Mouse (Mus musculus): ENCODE results near the gene Rrp36.
A peak's percentile ranks its signal among the peaks of the same experiment; 100 is the strongest.

Rrp36 gene

GRCm38 (mm10) chr17:46685913-46686312 lies 11.8 kb upstream of the Rrp36 start:
- no peak for DNase-seq (ENCODE audit: low spot score)

DNA sequence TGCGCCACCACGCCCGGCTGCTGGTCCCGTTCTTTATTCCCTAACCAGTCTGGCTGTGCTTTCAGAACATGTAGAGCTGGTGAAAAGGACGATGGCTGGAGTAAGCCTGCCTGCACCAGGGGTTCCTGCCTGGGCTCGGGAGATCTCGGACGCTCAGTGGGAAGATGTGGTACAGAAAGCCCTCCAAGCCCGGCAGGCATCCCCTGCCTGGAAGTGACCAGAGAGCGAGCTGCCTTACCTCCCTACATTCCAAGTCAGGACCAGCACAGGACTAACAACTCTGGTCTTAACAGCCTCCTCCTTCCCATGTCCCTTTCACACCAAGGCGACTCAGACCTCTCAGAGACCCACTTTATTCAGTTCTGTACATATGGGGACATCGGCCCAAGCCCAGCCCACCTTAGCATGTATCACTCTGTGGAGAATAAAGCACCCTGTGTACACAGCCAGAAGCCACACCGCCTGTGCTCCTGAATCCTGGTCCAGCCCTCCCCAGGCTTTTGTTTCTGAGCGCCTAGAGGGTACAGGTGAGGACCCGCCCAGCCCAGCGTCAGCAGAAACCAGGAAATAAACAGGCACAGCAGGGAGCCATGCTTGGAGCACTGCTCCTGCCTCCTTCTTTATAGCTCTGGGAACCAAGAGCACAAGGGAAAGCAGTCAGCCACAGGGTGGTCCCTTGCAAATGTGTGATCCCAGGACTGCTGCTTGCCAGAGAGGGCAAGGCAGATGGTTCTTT lies 8.7 kb upstream of the Rrp36 start:
- no peak for DNase-seq (ENCODE audit: low spot score)

DNA sequence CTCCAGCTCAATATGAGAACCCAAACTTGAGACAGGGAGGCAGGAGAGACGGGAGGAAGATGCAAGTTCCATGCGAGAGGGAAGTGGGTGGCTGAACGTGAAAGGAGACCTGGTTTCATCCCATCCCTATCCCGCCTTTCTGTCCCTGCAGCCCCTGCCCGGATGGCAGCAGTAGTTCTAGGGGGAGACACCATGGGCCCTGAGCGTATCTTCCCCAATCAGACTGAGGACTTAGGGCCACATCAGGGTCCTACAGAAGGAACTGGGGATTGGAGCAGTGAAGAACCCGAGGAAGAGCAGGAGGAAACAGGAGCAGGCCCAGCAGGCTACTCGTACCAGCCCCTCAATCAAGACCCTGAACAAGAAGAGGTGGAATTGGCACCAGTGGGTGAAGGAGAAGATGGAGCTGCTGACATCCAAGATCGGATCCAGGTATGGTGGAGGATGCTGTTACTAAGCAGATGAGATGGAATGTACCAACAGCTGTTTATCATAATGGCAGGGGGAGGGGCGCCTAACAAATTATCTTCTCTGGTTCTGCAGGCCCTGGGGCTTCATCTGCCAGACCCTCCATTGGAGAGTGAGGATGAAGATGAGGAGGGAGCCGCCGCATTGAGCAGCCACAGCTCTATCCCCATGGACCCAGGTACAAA lies 7.4 kb upstream of the Rrp36 start:
- no peak for DNase-seq (ENCODE audit: low spot score)

DNA sequence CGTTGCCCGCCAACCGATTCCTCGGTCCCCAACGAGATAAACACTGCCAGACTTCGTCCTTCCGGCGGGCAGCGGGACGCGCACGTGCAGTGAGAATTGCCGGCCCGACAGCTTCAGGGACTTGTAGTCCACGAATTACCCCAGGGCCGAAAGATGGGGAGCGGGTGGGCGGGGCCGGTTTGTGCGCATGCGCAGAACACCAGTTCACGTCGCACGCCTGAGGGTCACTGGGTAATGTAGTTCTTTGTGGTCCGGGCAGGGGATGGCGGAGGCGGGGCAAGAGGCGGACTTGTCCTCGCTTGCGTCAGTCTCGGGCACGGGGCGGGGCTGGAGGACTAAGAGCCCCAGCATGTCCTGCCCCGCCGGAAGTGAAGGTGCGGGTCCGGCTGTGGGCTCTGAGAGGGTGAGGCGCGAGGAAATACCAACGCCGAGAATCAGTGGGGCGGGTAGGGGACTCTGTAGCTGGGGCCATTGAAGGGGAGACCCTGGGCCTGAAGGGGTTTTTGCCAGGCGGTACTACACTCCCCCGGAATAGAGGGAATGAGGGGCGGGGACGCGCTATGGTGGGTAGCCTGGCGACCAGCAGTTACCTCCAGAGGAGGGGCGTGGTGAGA lies 6.7 kb upstream of the Rrp36 start, which contains the start of gene Klhdc3:
TSS of gene Klhdc3 (minus strand) at position 155 of the 614 bp plus-strand sequence.
- DNase-seq (ENCODE audit: low spot score), result peak; percentile 77

- peak; percentile 75 for DNase-seq (ENCODE audit: low spot score)
These were observed 5.9 kb upstream of the Rrp36 start for GRCm38 (mm10) chr17:46679843-46680759.

DNA sequence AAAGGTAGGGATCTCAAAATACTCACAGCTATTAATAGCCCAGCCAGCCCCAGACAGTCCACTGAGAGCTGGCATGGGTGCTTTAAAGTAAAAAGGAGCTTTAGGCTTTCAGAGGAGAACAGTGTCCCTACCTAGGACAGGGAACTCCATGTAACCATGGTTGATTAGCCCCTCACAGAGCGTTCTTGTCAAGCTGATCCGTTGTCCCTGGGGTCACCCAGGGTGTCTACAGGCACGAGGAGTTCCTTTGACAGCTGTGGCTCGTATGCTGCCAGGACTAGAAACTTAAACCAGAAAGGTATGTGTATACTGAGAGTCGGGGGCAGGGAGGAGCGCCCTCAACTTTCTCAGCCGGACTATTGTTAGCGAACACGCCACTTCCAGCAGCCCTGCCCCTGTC lies 4.8 kb upstream of the Rrp36 start:
- no peak for DNase-seq (ENCODE audit: low spot score)

DNA sequence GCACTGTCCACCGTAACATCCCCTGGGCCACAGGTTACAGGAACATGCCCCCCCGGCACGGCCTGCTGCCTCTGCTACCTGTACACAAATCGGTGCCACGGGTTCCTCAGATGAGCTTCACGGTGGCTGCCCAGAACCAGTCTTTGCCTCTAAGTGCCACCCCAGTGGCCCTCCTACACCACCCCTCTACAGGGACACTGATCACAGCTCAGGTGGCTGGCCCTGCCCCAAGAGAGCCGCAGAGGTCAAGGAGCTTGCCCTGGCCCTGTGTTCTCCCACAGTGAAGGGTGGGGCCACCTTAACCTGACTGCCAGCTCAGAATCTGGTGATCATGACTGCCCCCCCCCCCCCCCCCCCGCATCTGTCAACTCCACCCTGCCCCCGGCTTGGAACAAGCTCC lies 4.3 kb upstream of the Rrp36 start, which contains the start of gene Mea1:
TSS of gene Mea1 (plus strand) at position 378 of the 400 bp plus-strand sequence.
- no peak for DNase-seq (ENCODE audit: low spot score)

DNA sequence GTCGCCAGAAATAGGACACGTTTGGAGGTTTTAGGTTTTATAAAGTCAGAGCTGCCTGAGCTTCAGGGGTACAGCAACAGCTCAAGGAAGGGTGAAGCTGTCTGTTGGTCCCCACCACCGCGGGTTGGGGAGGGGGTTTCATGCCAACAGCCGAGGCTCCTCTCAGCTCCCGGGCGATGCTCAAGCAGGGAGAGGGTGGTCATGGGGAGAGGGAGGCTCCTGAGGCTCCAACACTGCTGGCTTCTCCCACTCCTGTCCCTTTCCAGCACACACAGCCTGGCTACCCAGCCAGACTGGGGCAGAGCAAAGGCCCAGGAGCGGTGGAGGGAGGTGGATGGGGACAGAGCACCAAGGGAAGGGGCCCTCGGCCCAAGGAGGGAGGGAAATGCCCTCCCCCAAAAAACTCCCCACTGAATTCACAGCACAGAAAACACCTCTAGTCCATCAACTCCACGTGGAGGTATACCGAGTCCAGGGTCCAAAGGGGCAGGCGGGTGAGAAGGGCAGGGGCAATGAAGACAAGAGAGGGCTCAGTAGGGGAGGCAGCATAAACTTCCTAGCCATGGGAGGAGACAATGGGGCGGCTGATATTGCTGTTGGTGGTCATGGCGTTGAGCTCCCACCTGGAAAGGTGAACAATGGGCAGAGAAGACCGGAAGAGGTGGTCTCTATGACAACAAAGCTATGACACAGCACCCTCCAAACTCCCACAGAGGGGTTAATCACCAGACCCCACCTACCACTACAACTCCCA lies 555 bp upstream of the Rrp36 start:
- no peak for DNase-seq (ENCODE audit: low spot score)

DNA sequence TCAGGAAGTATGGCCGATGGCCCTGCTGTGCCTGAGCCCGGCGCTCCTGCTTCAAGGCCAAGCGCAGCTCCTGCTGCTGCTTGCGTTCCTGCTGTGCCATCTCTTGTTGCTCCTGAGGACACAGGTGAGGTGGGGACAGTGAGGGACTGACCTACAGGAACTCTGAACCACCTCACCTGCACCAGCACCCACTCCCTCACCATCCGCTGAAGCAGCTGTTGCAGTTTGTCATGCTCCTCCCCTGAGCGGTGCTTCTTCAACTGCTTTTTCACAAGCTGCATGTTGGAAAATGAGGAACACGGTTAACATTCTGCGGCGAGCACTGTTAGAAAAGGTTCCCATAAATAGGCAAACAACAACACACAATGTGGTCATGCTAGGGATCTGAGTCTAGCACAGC lies 4.2 kb downstream of the Rrp36 start:
- no peak for DNase-seq (ENCODE audit: low spot score)

GRCm38 (mm10) chr17:46667712-46668111 lies 6.4 kb downstream of the Rrp36 start:
- no peak for DNase-seq (ENCODE audit: low spot score)

DNA sequence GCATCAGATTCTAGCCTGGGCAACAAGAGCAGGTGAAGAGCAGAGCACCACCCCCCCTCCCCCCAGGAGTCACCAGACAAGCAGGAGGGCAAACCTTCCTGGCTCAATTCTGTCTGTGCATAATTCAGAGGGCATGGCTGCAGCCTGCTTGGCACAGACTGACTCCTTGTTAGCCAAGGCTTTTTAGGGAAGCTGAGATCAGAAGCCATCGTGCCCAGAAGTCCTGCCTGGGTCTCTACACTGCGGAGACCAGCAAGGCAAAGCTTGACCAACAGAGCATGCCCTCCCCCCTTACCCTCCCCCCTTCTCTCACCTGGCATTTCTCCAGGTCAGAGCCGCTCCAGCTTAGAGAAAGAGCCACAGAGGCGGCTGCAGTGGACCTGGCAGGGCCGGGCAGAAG lies 11.4 kb downstream of the Rrp36 start:
- DNase-seq (ENCODE audit: low spot score), result no peak

- DNase-seq (ENCODE audit: low spot score), result no peak
These were observed 12.2 kb downstream of the Rrp36 start for GRCm38 (mm10) chr17:46661981-46662380.

DNA sequence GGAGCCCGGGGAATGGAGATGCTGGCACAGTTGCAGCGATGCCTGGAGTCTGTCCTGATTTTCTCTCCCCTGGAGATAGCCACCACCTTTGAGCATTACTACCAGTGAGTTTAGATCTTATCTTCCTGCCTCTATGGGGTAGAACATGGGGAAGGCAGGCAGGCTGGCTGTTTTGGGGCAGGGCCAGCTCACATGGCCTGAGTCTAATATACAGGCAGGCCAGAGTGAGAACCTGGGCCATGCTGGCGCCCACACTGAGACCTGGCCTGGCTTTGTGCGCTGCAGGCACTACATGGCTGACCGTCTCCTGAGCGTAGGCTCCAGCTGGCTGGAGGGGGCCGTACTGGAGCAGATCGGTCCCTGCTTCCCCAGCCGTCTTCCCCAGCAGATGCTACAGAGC lies 12.8 kb downstream of the Rrp36 start:
- no peak for DNase-seq (ENCODE audit: low spot score)

- no peak for DNase-seq (ENCODE audit: low spot score)
These were observed 18.1 kb downstream of the Rrp36 start for GRCm38 (mm10) chr17:46656054-46656453.

DNA sequence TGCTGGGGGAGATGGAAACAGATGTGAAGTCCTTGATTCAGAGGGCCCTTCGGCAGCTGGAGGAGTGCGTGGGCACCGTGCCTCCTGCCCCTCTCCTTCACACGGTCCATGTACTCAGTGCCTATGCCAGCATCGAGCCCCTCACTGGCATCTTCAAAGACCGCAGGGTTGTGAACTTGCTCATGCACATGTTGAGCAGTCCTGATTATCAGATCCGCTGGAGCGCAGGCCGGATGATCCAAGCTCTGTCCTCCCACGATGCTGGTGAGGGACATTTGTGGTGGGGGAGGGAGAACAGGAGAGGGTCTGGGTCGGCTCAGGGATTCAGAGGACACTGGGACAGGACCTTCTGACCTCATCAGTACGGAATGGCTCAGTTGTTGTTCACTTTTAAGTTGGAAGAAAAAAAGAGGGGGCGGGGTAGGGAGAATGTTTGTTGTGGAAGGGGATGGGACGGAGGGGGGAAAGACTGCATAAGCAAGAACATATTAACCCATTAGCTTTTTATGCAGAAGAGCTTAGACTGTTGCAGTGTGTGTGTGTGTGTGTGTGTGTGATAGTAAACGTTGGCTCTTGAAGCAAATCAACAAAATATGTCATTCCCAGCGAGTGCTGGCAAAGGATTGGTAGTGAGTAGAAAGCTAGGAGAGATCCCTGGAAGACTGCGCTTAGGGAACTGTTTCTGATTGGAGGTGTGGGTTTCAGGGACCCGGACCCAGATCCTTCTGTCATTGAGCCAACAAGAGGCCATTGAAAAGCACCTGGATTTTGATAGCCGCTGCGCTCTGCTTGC lies 22.2 kb downstream of the Rrp36 start:
- no peak for DNase-seq (ENCODE audit: low spot score)

GRCm38 (mm10) chr17:46651292-46651691 lies 22.9 kb downstream of the Rrp36 start:
- no peak for DNase-seq (ENCODE audit: low spot score)

DNA sequence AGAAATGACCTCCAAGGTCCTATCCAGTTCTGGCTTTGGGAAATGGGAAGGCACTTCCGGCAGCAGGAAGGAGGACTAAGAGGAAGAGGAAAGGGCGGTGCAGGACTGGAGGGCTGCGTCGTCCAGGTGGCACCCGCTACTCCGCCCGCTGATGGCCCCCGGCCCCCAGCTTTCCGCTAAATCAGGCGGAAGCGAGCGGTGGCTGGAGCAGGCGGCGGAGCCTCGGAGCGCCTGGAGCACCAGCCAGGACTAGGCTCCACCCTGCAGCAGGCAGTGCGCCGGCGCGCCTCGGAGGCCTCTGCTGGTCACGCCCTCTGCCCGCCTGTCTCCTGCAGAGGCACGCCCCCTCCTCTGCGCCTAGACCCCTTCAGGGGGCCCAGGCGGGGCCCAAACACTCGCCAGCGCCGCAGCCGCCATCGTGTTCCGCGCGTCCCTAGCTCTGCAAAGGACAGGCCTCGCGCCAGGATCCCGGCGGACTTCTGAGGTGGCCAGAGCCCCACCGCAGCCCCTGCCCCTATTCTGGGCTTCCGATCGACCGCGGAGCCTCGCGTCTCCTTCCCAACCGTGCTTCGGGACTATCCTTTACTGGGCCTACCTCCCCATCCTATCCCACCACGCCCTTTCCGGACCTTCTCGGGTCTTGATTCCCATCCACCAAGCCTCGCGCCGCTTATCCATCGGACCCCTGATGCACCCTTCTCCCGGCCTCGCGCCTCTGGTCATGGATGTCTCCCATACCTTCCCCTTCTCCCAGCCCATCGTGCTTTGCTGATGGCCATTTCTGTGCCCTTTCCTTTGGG lies 23.7 kb downstream of the Rrp36 start, which contains the start of gene Cul7:
TSS of gene Cul7 (plus strand) at position 106 of the 800 bp plus-strand sequence.
- peak; percentile 76 for DNase-seq (ENCODE audit: low spot score)

- no peak for DNase-seq (ENCODE audit: low spot score)
These were observed 24.3 kb downstream of the Rrp36 start for GRCm38 (mm10) chr17:46649811-46650210.

GRCm38 (mm10) chr17:46648436-46648835 lies 25.7 kb downstream of the Rrp36 start:
- no peak for DNase-seq (ENCODE audit: low spot score)

DNA sequence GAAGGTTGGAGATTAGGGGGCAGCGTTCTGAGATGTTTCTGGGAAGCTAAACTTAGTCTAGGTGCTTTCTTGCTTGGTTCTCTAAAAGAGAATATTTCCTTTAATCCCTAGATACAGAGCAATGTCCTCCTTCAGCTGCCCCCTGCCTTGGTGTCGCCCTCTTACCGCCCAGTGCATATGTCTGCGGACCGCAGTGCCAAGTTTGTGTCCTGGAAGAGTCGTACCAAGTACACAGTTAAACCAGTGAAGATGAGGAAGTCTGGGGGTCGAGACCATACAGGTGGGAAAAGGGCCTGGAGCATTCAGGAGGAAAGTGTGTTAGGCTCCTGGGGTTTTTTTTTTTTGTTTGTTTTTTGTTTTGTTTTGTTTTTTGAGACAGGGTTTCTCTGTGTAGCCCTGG lies 26.9 kb downstream of the Rrp36 start:
- no peak for DNase-seq (ENCODE audit: low spot score)
